Mouse (Mus musculus) testis, adult 2 months (tissue): Measurements from ENCODE around the gene Rab7. TPM values are rescaled to one million over a fixed set of nuclear protein-coding genes. Genes with fewer than 3 reads are reported as not detected.

Source experiments
- H3K27ac ChIP-seq: fragments of 200-500 bp; 2 replicates; pipeline ENCODE4 v1.5.1; 2012; ENCODE audit warnings: low read depth, low read length; ENCODE audit not compliant: control insufficient read depth, insufficient read depth
- H3K27me3 ChIP-seq: fragments of 200-500 bp; 2 replicates; pipeline ENCODE4 v1.6.1; 2012; ENCODE audit warnings: mild to moderate bottlenecking, low read length, moderate library complexity; ENCODE audit not compliant: control insufficient read depth, insufficient read depth
- H3K36me3 ChIP-seq: fragments of 200-500 bp; 2 replicates; pipeline ENCODE4 v1.6.1; 2012; ENCODE audit warnings: mild to moderate bottlenecking, low read length; ENCODE audit not compliant: control insufficient read depth, insufficient read depth
- H3K4me1 ChIP-seq: fragments of 200-500 bp; 2 replicates; pipeline ENCODE4 v1.6.1; 2012; ENCODE audit warnings: low read length; ENCODE audit not compliant: control insufficient read depth, insufficient read depth
- H3K4me3 ChIP-seq: fragments of 200-500 bp; 2 replicates; pipeline ENCODE4 v1.5.1; 2012; ENCODE audit warnings: low read depth, mild to moderate bottlenecking, low read length, moderate library complexity, mixed read lengths; ENCODE audit not compliant: control insufficient read depth
- CTCF ChIP-seq: fragments of 200-500 bp; IDR thresholded peaks from 2 replicates; pipeline ENCODE4 v1.5.1; 2012; ENCODE audit warnings: low read depth, mild to moderate bottlenecking, inconsistent platforms, low read length, moderate library complexity; ENCODE audit not compliant: control insufficient read depth, insufficient read depth, insufficient replicate concordance
- POLR2A ChIP-seq: fragments of 200-500 bp; IDR thresholded peaks from 2 replicates; pipeline ENCODE4 v1.6.1; 2012; ENCODE audit warnings: low read depth, mild to moderate bottlenecking, inconsistent platforms, low read length, moderate library complexity; ENCODE audit not compliant: control insufficient read depth
- polyA plus RNA-seq: library from polyadenylated mRNA; depleted of rRNA; stranded (reverse); fragments of >200 nt; gene quantifications from 2 replicates; pipeline ENCODE4 v1.2.3, GENCODE M21; 2012

The Rab7 gene
- polyA plus RNA-seq, 1 experiment, result 51.5 TPM

DNA sequence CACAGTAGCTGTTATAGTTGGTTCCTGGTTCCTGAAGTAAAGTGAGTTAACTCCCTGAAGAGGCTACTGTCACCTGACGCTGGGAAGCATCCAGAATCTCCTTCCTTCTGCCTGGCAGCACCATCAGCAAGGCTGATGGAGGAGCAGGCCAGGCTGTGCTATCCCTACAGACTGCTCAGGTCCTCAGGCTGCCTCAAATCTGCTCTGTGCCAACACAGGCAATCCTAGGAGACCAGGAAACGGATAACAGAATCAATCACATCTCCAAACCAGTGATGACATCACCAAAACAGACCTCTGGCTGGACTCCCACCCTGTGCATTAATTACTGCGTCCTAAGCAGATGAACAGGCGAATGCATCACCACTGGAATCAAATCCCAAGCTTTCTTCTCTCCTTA is 3.8 kb downstream of the Rab7 start:
- no peaks in the 10 kb centered on the region for H3K27me3 ChIP-seq
- H3K36me3 ChIP-seq, result no peaks in the 10 kb centered on the region
- no peak for TF ChIP-seq CTCF
- TF ChIP-seq POLR2A, result no peak
- H3K4me3 ChIP-seq, result no peak overlapping the region
- H3K4me1 ChIP-seq, result peaks cover 2% of the 10 kb centered on the region; the same call in 1 of the 2 replicates
- H3K27ac ChIP-seq, result no peak overlapping the region

GRCm38 (mm10) chr6:88039426-88039825 is 5.6 kb downstream of the Rab7 start:
- Histone ChIP-seq H3K4me1 (peaks cover 2% of the 10 kb centered on the region; the same call in 1 of the 2 replicates), H3K27ac (no peak overlapping the region), H3K36me3 (no peaks in the 10 kb centered on the region), H3K4me3 (no peak overlapping the region), H3K27me3 (no peaks in the 10 kb centered on the region)
- TF ChIP-seq CTCF (no peak), POLR2A (no peak)

DNA sequence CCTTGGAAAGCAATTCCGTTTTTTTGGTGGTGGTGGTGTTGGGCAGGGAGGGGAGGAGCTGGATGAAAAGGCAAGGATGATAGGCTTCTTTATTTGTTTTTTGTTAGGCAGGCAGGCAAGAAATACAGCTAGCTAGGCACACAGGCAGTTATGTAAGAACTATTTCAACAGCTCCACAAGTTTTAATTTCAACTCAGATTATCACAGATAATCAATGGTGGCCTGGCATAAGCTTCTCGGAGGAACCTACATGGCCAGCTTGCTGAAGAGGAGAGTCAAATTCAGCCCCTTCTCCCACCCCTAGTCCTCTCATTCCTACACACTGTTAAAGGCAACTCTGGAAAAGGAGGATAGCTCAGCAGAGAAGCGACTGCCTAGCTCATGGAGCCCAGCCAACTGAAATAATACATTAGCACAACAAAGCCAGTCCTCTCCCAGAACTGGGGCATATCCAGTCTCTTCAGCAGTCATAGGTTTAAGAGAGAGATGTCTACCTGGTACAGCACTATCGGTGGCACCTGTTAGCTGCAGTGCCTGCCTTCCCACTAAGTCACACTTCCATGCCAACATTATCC is 7.5 kb downstream of the Rab7 start:
- Histone ChIP-seq H3K27ac (no peak overlapping the region), H3K27me3 (no peaks in the 10 kb centered on the region), H3K4me1 (no peaks in the 10 kb centered on the region; the same call in 1 of the 2 replicates), H3K36me3 (no peaks in the 10 kb centered on the region), H3K4me3 (no peak overlapping the region)
- TF ChIP-seq CTCF (no peak), POLR2A (no peak)

DNA sequence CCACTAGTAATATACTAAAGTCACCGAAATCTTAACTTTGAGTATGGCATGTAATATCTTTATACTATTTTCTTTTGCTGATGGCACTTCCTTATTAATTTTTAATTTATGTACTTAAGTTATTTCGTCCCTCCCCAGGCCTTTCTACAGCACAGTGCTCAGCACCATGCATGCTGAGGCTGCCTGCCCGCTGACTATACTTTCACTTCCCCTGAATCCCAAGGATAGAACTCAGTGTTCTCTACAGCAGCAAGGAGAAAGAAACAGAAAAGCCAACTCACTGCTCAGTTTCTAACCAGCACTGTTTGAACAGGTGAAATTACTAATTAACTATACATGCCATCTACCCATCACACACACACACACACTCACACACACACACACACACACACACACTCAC is 11.6 kb downstream of the Rab7 start:
- Histone ChIP-seq H3K27me3 (no peaks in the 10 kb centered on the region), H3K36me3 (no peaks in the 10 kb centered on the region), H3K27ac (no peak overlapping the region), H3K4me1 (no peaks in the 10 kb centered on the region), H3K4me3 (no peak overlapping the region)
- TF ChIP-seq POLR2A (no peak), CTCF (no peak)

GRCm38 (mm10) chr6:88030432-88030831 is 14.6 kb downstream of the Rab7 start:
- Histone ChIP-seq H3K4me1 (no peaks in the 10 kb centered on the region), H3K4me3 (no peak overlapping the region), H3K36me3 (no peaks in the 10 kb centered on the region), H3K27me3 (no peaks in the 10 kb centered on the region), H3K27ac (no peak overlapping the region)
- no peak for TF ChIP-seq POLR2A
- no peak for TF ChIP-seq CTCF

DNA sequence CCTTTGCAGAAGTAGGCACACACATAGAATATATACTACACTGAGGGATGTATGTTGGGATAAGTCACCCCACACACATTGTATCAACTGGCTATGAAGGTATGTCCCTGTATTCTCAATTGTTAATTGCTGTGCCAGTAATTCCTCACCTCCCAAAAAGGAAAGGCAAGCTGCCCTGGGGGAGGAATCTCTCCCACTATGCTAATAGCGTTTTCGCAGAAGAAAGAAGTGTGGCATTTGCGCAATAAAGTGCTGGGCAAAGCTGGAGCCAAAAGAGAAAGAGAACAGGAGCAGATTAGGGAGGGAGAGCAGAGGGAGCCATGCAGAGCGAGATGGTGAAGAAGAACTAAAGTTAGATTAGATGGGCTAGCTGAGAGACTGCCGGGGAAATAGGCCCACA is 17.7 kb downstream of the Rab7 start:
- TF ChIP-seq CTCF (no peak), POLR2A (no peak)
- H3K27ac ChIP-seq, result no peak overlapping the region
- no peaks in the 10 kb centered on the region for H3K36me3 ChIP-seq
- H3K4me1 ChIP-seq, result no peaks in the 10 kb centered on the region
- H3K27me3 ChIP-seq, result no peaks in the 10 kb centered on the region
- no peak overlapping the region for H3K4me3 ChIP-seq

DNA sequence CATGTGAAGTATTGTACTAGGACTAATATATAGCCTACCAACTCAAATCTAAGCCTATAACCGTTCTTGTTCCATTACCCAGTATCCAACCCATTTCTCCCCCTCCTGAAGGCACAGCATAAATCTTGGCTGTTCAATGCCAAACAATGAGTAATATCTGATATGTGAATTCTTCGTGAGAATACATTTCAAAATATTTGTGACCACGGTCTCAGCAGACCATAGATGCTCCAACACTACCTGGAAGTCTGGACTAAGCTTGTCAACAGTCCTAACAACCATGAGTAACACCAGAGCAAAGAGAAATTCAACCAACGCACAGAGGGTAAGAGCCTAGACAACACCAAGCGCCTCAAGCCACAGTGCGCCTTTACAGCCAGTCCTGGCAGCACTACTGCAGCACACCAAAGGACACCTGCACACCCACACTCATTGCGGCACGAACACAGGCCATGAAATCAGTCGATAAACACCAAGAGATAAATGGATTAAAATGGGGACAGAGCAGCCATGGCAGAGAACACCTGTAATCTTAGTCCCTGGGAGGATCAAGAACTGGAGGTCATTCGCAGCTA is 21.7 kb downstream of the Rab7 start:
- no peak for TF ChIP-seq POLR2A
- no peak for TF ChIP-seq CTCF
- H3K27ac ChIP-seq, result no peak overlapping the region; the same call in 1 of the 2 replicates
- H3K36me3 ChIP-seq, result no peaks in the 10 kb centered on the region
- no peaks in the 10 kb centered on the region for H3K4me1 ChIP-seq
- H3K27me3 ChIP-seq, result no peaks in the 10 kb centered on the region
- H3K4me3 ChIP-seq, result no peak overlapping the region
